Mouse (Mus musculus) heart, postnatal 0 days (tissue): Measurements from ENCODE around the gene Stk39. TPM values are rescaled to one million over a fixed set of nuclear protein-coding genes. Genes with fewer than 3 reads are reported as not detected.

Experiments used
- ATAC-seq: fragments of 200-750 bp; cut with Nextera tagmentation; 2 replicates; pipeline ENCODE4 v1.8.0; 2017; ENCODE audit warnings: low read depth, moderate number of reproducible peaks, moderate library complexity; ENCODE audit not compliant: insufficient read depth
- DNase-seq: peaks from one replicate; pipeline ENCODE4 v3.0.0-alpha.2; 2016; ENCODE audit warnings: low spot score
- H3K27ac ChIP-seq: fragments of 300-500 bp; sonication (generic); 2 replicates; pipeline ENCODE4 v1.5.1; 2014; ENCODE audit warnings: low read depth, mild to moderate bottlenecking
- H3K27me3 ChIP-seq: fragments of 300-500 bp; sonication (generic); 2 replicates; pipeline ENCODE4 v1.6.1; 2014; ENCODE audit warnings: low read length, mixed read lengths; ENCODE audit not compliant: control insufficient read depth, insufficient read depth
- H3K36me3 ChIP-seq: fragments of 300-500 bp; sonication (generic); replicated peaks from 2 replicates; pipeline ENCODE4 v1.6.1; 2014; ENCODE audit warnings: low read length, mixed read lengths; ENCODE audit not compliant: control insufficient read depth, insufficient read depth
- H3K4me1 ChIP-seq: fragments of 300-500 bp; sonication (generic); 2 replicates; pipeline ENCODE4 v1.6.1; 2014; ENCODE audit warnings: antibody characterized with exemption; ENCODE audit not compliant: control insufficient read depth, insufficient read depth
- H3K4me2 ChIP-seq: fragments of 300-500 bp; sonication (generic); 2 replicates; pipeline ENCODE4 v1.6.1; 2014; ENCODE audit warnings: low read depth, mild to moderate bottlenecking, low read length, moderate library complexity
- H3K4me3 ChIP-seq: fragments of 300-500 bp; sonication (generic); 2 replicates; pipeline ENCODE4 v1.5.1; 2014; ENCODE audit warnings: low read depth, low read length
- H3K9ac ChIP-seq: fragments of 300-500 bp; sonication (generic); replicated peaks from 2 replicates; pipeline ENCODE4 v1.6.1; 2014; ENCODE audit warnings: low read depth, low read length, mixed read lengths
- H3K9me3 ChIP-seq: fragments of 300-500 bp; sonication (generic); replicated peaks from 2 replicates; pipeline ENCODE4 v1.6.1; 2016; ENCODE audit warnings: low read length; ENCODE audit not compliant: control insufficient read depth
- CTCF ChIP-seq: IDR thresholded peaks from 2 replicates; pipeline ENCODE4 v1.5.1; 2016; ENCODE audit warnings: antibody characterized with exemption, control low read depth, low read depth
- EP300 ChIP-seq: IDR thresholded peaks from 2 replicates; pipeline ENCODE4 v1.6.1; 2016; ENCODE audit warnings: antibody characterized with exemption, low read depth
- WGBS: fragments of 180-500 bp; shearing (Covaris S2); extraction: QIAGEN DNeasy Blood & Tissue Kit; methylation state at CpG from one replicate; pipeline ENCODE4 v1.1.7; 2014; 5-methylcytosine and 5-hydroxymethylcytosine counted together
- polyA plus RNA-seq: library from polyadenylated mRNA; unstranded; fragments of >200 nt; fragmentation: Nextera tagmentation; extraction: Ambion mirVana; gene quantifications from 2 replicates; pipeline ENCODE4 v1.2.1, GENCODE M21; 2015
- total RNA-seq: library from RNA; depleted of rRNA; stranded (reverse); fragments of >200 nt; gene quantifications from 2 replicates; pipeline ENCODE4 v1.2.3, GENCODE M21; 2014; ENCODE audit warnings: low replicate concordance

Gene Stk39
- total and polyA plus RNA-seq, 2 experiments from 2014 or later, result 81.8 to 93.2 TPM

GRCm38 (mm10) chr2:68419746-68420145 is 52.3 kb downstream of the Stk39 start:
- WGBS, result 63% methylated on average over 7 of the region's 7 CpGs
- ATAC-seq (no peak), DNase-seq (no peak)
- Histone ChIP-seq H3K9ac (no peak overlapping the region), H3K9me3 (no peaks in the 10 kb centered on the region), H3K36me3 (peaks cover 10% of the 10 kb centered on the region; the same call in 1 of the 2 replicates), H3K4me2 (no peak overlapping the region), H3K4me1 (peaks cover 56% of the 10 kb centered on the region), H3K27me3 (no peaks in the 10 kb centered on the region), H3K27ac (peak overlapping the region; percentile 40), H3K4me3 (no peak overlapping the region)
- TF ChIP-seq CTCF, result no peak

DNA sequence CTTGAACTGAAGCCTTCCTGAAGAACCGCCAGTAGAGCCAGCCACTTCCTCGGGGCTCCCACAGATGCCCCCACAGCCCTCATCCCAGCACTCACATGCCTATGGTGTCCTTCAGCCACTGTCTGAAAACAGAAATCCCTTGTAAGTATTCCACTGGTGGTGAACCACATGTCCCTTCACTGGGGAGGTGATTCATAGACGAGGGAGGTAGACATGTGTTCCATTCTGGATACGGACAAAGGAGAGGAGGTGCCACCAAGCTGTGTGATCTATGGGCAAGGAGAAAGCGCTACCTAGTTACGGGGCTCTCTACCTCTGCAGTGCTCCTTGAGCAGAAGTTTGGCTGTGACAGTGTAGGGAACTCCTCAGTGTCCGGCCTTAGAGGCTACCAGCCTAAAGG is 52.9 kb downstream of the Stk39 start:
- DNase-seq, result no peak
- TF ChIP-seq CTCF, result no peak
- no peak for TF ChIP-seq EP300
- Histone ChIP-seq H3K9ac (no peak overlapping the region), H3K9me3 (no peaks in the 10 kb centered on the region), H3K36me3 (0 out of 2 replicates have a peak, but pooled peaks cover 4% of the 10 kb centered on the region), H3K27ac (no peak overlapping the region; the same call in 1 of the 2 replicates), H3K4me1 (peaks cover 56% of the 10 kb centered on the region), H3K4me2 (no peak overlapping the region), H3K27me3 (no peaks in the 10 kb centered on the region), H3K4me3 (no peak overlapping the region)
- ATAC-seq, result no peak
- 87% methylated on average over 7 of the region's 7 CpGs for WGBS

- ATAC-seq, result no peak
- DNase-seq, result no peak
- Histone ChIP-seq H3K9me3 (no peaks in the 10 kb centered on the region), H3K4me1 (peaks cover 72% of the 10 kb centered on the region), H3K36me3 (no peaks in the 10 kb centered on the region), H3K27me3 (no peaks in the 10 kb centered on the region), H3K4me2 (no peak overlapping the region), H3K9ac (no peak overlapping the region), H3K4me3 (no peak overlapping the region), H3K27ac (peak overlapping the region; percentile 84; the same call in 1 of the 2 replicates)
- WGBS, result 63% methylated on average over 5 of the region's 5 CpGs
- TF ChIP-seq CTCF, result no peak
- TF ChIP-seq EP300, result no peak
Observed at GRCm38 (mm10) chr2:68417081-68417480, 55.0 kb downstream of the Stk39 start.

- ATAC-seq, result peak; percentile 91
- Histone ChIP-seq H3K4me3 (no peak overlapping the region), H3K36me3 (no peaks in the 10 kb centered on the region), H3K4me1 (peaks cover 72% of the 10 kb centered on the region), H3K27me3 (no peaks in the 10 kb centered on the region), H3K9ac (no peak overlapping the region), H3K4me2 (peak overlapping the region; percentile 32), H3K27ac (peak overlapping the region; percentile 84), H3K9me3 (no peaks in the 10 kb centered on the region)
- WGBS, result 35% methylated on average over 6 of the region's 6 CpGs
- TF ChIP-seq CTCF (no peak), EP300 (peak; percentile 90)
- peak; percentile 91 for DNase-seq
Observed at GRCm38 (mm10) chr2:68415691-68416090, 56.4 kb downstream of the Stk39 start.

DNA sequence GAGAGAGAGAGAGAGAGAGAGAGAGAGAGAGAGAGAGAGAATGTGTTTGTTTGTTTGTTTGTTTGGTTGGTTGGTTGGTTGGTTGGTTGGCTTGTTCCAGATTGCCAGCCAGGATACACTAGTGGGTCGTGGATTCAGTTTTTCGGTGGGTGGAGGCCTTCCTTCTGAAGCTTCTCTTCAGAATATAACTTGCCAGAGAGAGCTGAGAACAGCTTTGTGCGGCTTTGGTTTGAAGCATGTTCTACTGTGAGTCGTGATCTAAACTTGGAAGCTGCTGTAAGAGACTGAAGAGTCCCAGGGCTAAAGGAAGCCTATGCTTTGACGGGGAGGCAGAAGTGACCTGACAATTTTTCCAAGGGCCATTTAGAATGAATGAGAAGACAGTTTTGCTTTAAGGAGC is 59.9 kb downstream of the Stk39 start:
- no peak overlapping the region for H3K9ac ChIP-seq
- H3K4me2 ChIP-seq, result no peak overlapping the region
- no peaks in the 10 kb centered on the region for H3K27me3 ChIP-seq
- peak; percentile 59 for DNase-seq
- no peaks in the 10 kb centered on the region; the same call in 1 of the 2 replicates for H3K36me3 ChIP-seq
- peaks cover 73% of the 10 kb centered on the region for H3K4me1 ChIP-seq
- no peak overlapping the region for H3K4me3 ChIP-seq
- TF ChIP-seq EP300, result no peak
- no peak for TF ChIP-seq CTCF
- ATAC-seq, result 0 out of 2 replicates have a peak, but pooled peaks have one; percentile 23
- H3K9me3 ChIP-seq, result no peaks in the 10 kb centered on the region
- peak overlapping the region; percentile 82 for H3K27ac ChIP-seq
- 24% methylated on average over 5 of the region's 5 CpGs for WGBS

- Histone ChIP-seq H3K9me3 (no peaks in the 10 kb centered on the region), H3K4me1 (peaks cover 73% of the 10 kb centered on the region), H3K4me2 (no peak overlapping the region), H3K9ac (no peak overlapping the region; the same call in 1 of the 2 replicates), H3K27ac (peak overlapping the region; percentile 82), H3K27me3 (no peaks in the 10 kb centered on the region), H3K36me3 (no peaks in the 10 kb centered on the region; the same call in 1 of the 2 replicates), H3K4me3 (no peak overlapping the region)
- ATAC-seq (no peak), DNase-seq (no peak)
- 39% methylated on average over 8 of the region's 8 CpGs for WGBS
- no peak for TF ChIP-seq CTCF
- TF ChIP-seq EP300, result no peak
Observed at GRCm38 (mm10) chr2:68411201-68411600, 60.9 kb downstream of the Stk39 start.
